Mouse (Mus musculus) large intestine, adult 2 months (tissue): Measurements from ENCODE around the gene Mindy2. TPM values are rescaled to one million over a fixed set of nuclear protein-coding genes. Genes with fewer than 3 reads are reported as not detected.
A peak's percentile ranks its signal among the peaks of the same experiment; 100 is the strongest.

Experiments
- DNase-seq: peaks from one replicate; pipeline ENCODE4 v3.0.0-alpha.2; 2012; ENCODE audit warnings: low read depth, low spot score
- WGBS: fragments of 180-500 bp; shearing (Covaris S2); methylation state at CpG from one replicate; pipeline ENCODE4 v1.1.7; 2018; 5-methylcytosine and 5-hydroxymethylcytosine counted together
- polyA plus RNA-seq: library from polyadenylated mRNA; depleted of rRNA; stranded (reverse); fragments of >200 nt; gene quantifications from 2 replicates; pipeline ENCODE4 v1.2.3, GENCODE M21; 2012; rRNA removed

Gene Mindy2
- polyA plus RNA-seq, result 2.8 and 4.2 TPM in 2 replicates

DNA sequence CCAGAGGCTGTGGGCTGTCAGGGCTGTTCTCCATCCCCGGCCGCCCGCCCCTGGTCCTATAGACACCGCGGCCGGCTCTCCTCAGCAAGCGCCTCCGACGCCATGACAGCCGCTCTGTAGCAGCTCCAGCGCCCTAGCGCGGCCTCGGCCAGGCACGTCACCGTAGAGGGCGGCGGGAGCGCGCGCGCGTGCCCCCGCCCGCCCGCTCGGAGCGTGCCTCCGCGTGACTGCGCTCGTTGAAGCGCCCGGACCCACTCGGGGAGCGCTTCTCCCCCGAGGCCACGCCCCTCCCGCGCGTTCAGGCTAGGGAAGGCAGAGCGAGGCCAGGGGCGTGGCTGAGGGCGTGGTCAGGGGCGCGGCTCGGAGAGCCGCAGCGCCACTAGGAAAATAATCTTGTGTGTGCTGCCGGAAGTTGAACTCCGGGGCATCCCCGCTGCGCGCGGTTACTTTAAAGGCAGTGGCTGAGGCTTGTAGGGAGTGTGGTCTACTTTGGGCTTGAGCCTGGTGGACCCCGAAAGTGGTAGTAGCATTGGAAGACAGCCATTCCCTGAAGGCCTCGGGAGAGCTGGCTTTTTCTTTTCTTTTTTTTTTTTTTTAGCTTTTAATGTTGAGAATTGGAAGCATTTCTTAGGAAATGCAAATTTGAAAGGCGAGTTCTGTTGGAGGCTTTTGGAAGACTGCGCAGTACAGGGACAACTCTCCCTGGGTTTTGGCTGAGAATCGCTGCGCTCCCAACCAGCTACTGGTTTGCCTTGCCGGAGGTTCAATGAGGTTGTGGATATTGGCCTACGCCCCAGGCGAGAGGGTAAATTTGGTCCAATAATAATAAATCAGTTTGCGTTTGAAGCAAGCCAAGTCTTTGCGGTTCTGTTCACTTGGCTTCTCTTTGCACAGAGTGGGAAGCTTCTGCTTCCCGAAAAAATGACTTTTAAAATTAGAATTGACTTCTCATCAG, at the start of gene Mindy2:
Mindy2 (minus strand) TSS at position 162 of the 955 bp plus-strand sequence.
- WGBS, result under 1% methylated on average over 67 of the region's 67 CpGs
- peak; percentile 98 for DNase-seq

DNA sequence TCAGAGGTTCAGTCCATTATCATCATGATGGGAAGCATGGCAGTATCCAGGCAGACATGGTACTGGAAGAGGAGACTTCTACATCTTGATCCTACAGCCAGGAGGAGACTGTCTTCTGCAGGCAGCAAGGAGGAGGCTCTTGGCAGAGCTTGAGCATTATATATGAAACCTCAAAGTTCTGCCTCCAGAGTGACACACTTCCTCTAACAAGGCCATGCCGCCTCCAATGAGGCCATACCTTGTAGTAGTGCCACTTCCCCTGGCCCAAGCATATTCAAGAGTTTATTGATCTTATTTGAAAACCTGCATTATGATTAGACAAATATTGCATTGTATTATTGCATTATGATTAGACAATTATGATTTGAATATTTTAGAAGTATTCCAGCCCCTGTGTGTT, 49.5 kb upstream of the Mindy2 start:
- 93% methylated on average over 1 of the region's 1 CpGs for WGBS

DNA sequence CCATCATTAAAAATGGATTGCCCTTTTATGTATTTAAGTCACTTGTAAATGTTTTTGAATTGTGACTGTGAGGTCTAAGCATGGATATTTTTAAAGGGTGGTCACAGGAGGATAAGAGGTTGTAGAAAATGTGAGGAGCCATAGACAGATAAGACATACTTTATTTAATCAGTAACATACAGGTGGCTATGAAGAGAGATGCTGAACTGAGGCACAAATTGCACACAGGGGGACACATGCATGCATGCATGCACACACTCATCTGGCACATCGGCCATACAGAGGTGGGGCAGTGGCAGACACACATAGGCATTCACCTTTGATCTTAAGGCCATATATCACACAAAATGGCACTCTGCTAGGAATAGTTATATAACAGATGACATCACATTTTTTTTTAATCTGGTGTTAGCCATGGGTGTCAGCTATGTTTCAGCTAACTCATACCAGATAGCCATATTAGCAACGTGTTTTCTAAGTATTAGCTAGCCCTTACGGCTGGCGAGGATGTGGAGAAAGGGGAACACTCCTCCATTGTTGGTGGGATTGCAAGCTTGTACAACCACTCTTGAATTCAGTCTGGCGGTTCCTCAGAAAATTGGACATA, 46.7 kb upstream of the Mindy2 start:
- no peak for DNase-seq
- WGBS, result 82% methylated on average over 5 of the region's 5 CpGs

More for the DNA sequence above, 49.5 kb upstream of the Mindy2 start:
- no peak for DNase-seq

DNA sequence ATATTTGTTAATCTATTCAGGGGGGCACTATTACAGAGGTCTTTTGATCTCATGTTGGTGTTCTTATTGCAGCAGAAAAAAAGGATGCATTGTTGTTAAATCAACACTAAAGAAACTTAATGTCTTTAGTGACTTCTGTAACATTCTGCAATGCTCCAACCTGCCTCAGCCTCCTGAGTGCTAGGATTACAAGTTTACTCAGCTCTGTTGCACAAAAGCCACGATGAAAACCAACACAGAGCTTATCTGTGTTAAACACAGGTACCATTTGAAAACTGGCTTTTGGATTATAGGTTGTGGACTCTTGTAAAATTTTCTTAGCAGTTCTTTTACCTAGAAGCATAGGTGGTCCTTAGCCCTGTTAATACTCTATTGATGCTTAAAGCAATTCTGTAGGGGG, 41.1 kb upstream of the Mindy2 start:
- DNase-seq, result no peak
- WGBS, result 49% methylated on average over 1 of the region's 1 CpGs

DNA sequence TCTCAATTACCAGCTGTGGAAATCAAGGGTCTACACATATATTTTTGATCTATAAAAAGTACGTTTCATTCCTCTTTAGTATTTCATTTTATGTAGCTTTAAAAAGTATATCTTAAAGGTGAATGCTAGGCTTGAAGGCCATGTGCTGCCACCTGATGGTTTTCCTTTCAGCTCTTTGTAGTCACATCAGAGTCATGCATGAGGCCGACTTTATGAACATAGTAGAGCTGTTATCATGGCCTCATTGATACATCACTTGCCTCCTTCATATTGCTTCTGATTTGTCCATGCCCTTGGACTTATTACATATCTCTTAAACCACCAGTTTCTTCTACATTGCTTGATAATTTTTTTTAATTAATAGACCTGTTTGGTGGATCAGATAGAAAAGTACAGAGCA, 38.7 kb upstream of the Mindy2 start:
- WGBS, result 79% methylated on average over 2 of the region's 2 CpGs
- no peak for DNase-seq

DNA sequence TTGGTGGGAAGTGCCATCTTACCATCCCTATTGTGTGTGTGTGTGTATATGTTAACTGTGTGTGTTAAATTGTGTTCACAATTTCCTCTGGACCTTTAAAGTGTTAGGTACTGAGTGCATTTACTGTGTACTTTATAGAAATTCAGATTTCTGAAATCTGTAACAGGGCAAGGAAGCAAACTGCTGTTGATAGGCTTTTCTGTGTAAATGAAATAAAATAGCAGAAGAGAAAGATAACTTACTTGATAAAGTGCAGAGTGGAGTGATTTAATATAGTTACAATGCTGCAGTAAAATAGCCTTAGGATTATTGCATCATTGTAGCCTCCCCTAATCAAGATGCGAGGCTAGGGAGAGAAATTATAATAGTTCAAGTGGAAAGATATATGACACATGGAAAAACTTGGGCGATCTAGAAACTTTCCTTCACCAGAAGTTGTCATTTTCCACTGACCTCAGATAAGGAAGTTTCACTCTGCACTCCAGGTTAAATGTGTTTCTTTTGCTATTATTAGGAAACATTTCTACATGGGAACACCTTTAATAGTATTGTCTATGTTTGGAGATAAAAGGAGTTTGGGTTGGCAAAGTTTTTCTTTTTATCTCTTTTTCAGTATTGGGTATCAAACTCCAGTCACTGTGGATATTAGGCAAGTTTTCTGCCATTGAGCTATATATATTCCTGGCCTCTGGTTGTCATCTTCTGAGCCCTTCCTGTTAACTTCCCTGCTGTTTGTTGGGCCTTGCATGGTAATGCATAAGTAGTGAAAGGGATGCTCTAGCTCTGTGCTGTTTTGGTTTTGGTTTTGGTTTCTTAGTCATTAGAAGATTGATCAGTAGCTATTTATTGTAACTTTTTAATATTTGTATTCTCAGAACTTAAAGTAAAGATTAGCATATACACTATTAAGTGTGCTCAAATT, 35.1 kb upstream of the Mindy2 start:
- WGBS, result 43% methylated on average over 2 of the region's 2 CpGs
- DNase-seq, result no peak

DNA sequence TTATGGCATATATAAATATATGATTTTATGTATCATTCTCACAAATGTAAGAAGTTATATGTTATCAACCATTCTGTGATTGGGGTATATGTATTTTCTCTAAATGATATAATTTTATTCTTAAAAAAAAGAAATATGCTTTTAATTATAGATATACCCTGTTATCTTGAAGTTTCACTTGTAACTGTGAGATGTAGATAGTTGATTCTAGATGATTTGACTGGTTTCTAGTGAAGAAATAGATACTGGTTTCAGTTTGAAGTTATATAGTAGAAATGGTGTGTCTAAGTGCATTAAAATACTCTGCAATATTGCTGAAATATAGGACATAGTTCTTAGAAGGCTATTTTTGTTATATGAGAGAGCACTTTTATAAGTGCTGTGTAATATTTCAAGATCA, 33.6 kb upstream of the Mindy2 start:
- no peak for DNase-seq

DNA sequence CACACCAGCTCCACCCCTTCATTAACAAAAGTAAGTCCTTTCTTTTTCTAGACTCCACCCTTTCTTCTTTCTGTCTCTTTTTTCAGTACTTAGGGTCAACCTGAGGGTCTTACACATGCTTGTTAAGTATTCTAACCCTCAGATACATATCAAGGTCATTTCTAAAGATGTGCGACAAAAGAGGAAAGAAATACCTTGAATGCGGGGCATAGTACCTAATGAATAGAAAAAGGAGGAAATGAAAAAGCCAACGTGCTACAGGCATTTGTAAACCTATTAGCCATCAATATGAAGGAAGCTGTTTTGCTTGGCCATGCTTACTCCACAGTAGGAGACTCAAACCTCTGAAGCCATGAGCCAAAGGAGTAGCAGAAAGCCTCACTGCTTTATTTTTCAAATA, 33.0 kb upstream of the Mindy2 start:
- WGBS, result 74% methylated on average over 3 of the region's 3 CpGs
- DNase-seq, result no peak

DNA sequence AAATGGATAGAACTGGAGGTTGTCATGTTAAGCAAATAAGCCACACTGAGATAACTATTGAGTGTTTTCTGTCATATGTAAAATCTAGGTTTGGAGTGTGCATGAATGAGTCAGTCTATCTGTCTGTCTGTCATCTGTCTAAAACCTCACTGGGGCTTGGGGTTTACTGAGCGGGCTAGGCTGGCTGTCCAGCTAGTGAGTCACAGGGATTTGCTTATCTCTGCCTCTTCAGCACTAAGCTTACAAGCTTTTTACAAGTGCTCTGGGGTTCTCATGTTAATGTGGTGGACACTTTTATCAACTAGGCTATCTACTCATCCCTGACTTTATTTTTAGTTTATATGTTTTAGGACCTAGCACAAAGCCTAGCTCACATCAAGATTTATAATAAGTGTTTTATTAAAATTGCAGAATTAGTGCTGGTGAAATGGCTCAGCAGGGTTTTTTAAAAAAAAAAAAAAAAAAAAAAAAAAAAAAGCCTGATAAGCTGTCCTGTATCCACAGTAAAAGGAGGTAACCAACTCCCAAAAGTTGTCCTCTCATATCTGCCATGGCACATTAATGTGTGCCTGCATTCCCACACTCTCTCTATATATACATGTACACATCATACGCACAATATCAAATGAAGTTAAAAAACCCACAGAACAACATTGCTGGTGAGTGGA, 31.5 kb upstream of the Mindy2 start:
- 73% methylated on average over 2 of the region's 2 CpGs for WGBS
- no peak for DNase-seq

DNA sequence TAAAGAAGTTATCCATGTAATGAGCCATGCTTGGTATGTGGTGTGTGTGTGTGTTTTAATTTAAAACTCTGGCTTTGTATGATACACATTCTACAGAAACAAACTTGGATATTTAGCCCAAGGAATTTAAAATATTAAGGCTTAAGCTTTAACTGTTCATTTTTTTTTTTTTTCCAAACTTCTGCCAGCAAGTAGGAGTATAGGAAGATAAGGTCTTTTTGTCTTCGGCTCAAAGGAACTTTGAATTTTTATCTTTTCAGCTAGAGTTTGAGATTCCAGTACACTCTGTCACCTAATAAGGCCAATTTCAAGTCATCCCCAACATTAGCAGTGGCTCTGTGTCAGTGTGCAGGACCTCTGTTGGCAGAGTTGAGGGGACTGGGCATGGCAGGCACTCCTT, 25.2 kb upstream of the Mindy2 start:
- 75% methylated on average over 1 of the region's 1 CpGs for WGBS

DNA sequence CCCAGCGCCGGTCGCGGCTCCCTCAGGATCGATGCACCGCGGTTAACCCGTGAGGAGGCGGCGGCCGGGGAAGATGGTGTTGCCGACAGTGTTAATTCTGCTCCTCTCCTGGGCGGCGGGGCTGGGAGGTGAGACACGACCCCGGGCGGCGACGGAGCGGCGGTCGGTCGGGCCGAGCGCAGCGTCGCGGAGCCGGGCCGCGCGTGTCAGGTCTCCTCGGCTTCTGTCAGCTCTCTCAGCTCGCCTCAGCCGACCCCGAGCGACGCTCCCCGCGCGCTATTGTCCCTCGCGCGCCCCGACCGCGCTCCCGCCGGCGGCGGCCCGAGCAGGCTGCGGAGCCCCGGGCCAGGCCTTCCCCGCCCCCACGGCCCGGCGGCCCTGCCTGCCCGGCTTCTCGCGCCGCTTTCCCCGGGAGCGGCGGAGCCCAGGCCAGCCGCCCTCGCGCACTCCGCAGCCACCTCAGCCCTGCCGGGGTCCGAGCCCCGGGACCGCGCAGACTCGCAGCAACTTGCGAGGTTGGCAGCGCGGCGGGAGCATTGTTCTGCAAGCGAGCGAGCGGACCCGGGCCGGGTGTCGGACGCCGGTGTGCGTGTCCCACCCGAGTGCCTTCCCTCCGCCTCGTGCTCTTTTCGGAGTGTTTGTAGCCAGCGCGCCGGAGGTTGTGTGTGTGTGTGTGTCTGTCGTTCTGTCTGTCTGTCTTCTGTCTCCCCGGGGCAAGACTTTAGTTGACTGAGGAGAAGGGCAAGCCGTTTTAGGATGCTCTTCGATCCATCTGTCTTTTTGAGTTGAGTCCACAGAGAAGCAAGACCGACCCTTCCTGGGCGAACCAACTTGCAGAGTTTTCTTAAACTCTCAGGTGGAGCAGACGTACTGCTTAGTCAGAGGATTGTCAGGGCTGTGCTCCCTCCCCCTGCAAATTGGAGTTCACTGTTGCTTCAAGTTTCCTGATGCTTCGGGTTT, 22.4 kb upstream of the Mindy2 start:
- DNase-seq, result no peak
- under 1% methylated on average over 103 of the region's 103 CpGs for WGBS

More for the DNA sequence above, 25.2 kb upstream of the Mindy2 start:
- DNase-seq, result no peak

DNA sequence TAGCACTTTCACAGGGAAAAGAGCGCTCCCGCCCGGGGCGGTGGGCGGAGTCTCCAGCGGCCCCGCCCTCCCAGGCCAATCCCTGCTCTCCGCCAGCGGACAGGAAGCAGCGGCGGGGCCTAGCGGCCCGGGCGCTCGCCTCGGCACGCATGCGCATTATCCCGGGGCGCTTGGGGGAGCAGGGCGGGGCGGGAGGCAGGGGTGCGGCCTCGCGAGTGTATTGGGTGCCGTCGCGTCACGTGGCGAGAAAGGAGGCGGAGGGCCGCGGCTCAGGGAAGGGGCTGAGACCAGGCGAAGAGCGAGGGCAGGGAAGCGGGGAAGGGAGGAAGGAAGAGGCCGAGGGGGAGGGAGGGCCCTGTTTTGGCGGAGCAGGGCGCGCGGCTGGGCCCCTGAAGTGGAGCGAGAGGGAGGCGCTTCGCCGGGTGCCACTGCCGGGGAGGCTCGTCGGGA, 21.7 kb upstream of the Mindy2 start, which contains the start of gene Adam10:
Adam10 (plus strand) TSS at position 316 of the 450 bp plus-strand sequence.
- under 1% methylated on average over 48 of the region's 48 CpGs for WGBS
- DNase-seq, result peak; percentile 86

DNA sequence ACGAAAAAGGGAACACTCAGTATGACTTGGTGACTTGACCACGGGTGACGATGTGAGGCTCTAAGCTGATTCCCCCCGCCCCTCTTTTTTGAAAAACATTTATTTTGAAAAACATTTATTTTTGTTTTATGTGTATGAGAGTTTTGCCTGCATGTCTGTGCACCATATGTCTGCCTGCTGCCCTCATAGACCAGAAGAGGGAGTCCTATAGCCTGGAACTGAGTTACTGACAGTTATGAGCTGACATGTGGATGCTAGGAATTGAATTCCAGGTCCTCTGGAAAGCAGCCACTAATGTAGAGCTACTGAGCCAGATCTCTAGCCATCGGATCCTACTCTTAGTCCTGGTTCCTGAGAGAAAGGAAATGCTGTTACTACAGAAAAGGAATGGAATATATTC, 19.0 kb upstream of the Mindy2 start:
- 91% methylated on average over 5 of the region's 5 CpGs for WGBS
- DNase-seq, result no peak

DNA sequence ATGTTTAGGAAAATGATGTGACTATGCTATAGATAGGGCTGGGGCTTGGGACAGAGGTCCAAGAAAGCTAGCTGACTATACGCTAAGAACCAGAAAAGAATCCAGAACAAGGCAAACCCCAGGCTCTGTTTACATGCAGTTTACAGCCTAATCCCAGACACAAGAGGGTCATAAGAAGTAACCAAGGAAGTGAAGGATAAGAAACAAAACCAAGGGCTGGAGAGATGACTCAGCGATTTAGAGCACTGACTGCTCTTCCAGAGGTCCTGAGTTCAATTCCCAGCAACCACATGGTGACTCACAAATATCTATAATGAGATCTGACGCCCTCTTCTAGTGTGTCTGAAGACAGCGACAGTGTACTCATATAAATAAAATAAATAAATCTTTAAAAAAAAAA, 18.1 kb upstream of the Mindy2 start:
- 69% methylated on average over 4 of the region's 4 CpGs for WGBS
- DNase-seq, result no peak

DNA sequence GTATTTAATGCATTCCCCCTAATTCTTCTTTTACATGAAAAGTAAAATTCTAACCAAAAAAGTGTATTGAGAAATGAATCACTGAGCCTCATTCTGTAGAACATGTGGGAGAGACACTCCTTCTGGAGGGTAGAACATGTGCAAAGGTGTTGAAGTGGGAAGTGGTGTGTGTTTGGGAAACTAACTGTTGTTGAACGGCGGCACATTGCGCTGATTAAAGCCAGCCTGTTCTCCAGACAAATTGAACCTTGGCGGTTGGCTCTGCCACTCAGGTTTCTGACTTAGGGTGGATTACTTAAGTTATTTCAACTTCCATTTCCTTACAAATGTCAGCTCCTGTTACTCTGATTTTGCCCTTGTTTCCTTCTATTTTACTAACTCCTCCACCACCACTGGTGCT, 16.7 kb upstream of the Mindy2 start:
- DNase-seq, result no peak
- 94% methylated on average over 4 of the region's 4 CpGs for WGBS

DNA sequence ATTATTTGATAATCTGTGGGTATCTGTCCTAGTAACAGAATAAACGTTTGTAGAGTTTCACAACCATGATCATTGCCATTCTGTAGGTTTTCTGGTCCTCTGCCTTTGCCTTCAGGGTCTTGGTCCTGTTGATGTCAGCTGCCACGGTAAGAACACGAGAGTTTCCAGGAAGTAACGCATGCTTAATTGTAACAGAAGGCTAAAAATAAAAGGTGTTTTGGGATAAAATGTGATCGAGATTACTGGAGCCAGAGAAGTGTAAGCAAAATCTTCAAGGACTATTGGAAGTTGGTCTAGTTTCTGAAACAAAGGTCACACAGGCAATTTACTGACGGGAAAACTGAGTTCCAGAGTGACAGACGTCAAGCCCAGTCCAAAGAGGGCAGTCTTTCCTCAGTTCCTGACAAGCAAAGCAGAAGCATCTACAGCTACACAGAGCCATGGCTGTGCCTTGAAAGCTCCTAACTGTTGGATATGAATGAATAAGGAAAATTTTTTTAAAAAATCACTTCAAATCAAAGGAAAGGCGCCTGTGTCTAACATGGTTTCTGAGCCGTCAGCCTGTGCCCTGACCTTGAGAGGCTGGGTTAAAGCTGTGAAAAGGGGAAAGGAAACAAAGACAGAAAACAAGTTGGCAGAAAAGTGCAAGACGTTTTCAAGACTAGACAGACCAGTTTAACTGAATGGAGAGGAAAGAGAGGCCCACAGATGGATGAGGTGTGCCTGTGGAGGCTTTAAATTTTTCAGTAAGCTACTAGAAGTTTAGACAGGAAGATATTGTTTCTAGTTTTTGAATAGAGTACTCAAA, 15.0 kb upstream of the Mindy2 start:
- DNase-seq, result no peak
- WGBS, result 20% methylated on average over 10 of the region's 10 CpGs

DNA sequence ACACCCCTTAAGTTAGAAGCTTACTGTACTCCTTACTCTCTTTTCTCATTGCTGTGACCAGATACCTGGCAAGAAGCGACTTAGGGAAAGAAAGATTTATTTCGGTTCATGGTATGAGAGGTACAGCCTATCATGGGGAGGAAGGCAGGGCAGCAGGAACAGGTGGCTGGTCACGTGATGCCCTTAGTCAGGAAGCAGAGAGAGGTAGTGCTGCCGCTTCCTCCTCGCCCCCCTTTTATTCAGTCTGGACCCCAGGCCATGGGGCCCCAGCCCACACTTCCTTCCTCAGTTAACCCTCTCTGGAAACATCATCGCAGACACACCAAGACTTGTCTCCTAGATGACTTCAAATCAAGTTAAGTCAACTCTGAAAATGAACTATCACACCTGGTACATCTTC, 14.3 kb upstream of the Mindy2 start:
- 69% methylated on average over 6 of the region's 6 CpGs for WGBS
- DNase-seq, result no peak
